Mouse (Mus musculus) kidney, postnatal 0 days (tissue): ENCODE data around the gene 2810004N23Rik. TPM values are rescaled to one million over a fixed set of nuclear protein-coding genes. Genes with fewer than 3 reads are reported as not detected.
A peak's percentile ranks its signal among the peaks of the same experiment; 100 is the strongest.

Source experiments
- ATAC-seq: fragments of 200-750 bp; cut with Nextera tagmentation; replicated peaks from 2 replicates; pipeline ENCODE4 v1.8.0; 2017; ENCODE audit warnings: low read depth, moderate number of reproducible peaks, moderate TSS enrichment, moderate library complexity; ENCODE audit not compliant: low FRiP score
- DNase-seq: peaks from one replicate; pipeline ENCODE4 v3.0.0-alpha.2; 2016; ENCODE audit warnings: low spot score
- H3K27ac ChIP-seq: fragments of 300-500 bp; sonication (generic); 2 replicates; pipeline ENCODE4 v1.5.1; 2014; ENCODE audit warnings: mild to moderate bottlenecking
- H3K27me3 ChIP-seq: fragments of 300-500 bp; sonication (generic); 2 replicates; pipeline ENCODE4 v1.6.1; 2014; ENCODE audit warnings: low read length, mixed read lengths; ENCODE audit not compliant: insufficient read depth
- H3K36me3 ChIP-seq: fragments of 300-500 bp; sonication (generic); 2 replicates; pipeline ENCODE4 v1.6.1; 2014; ENCODE audit warnings: low read length, mixed read lengths; ENCODE audit not compliant: insufficient read depth
- H3K4me1 ChIP-seq: fragments of 300-500 bp; sonication (generic); replicated peaks from 2 replicates; pipeline ENCODE4 v1.6.1; 2014; ENCODE audit warnings: antibody characterized with exemption, low read length, mixed read lengths; ENCODE audit not compliant: insufficient read depth
- H3K4me2 ChIP-seq: fragments of 300-500 bp; sonication (generic); 2 replicates; pipeline ENCODE4 v1.6.1; 2014; ENCODE audit warnings: mild to moderate bottlenecking, low read length, moderate library complexity, mixed read lengths
- H3K4me3 ChIP-seq: fragments of 300-500 bp; sonication (generic); replicated peaks from 2 replicates; pipeline ENCODE4 v1.5.1; 2014; ENCODE audit warnings: low read depth, low read length
- H3K9ac ChIP-seq: fragments of 300-500 bp; sonication (generic); 2 replicates; pipeline ENCODE4 v1.6.1; 2014; ENCODE audit warnings: low read depth, low read length
- H3K9me3 ChIP-seq: fragments of 300-500 bp; sonication (generic); replicated peaks from 2 replicates; pipeline ENCODE4 v1.6.1; 2016; ENCODE audit warnings: low read length, inconsistent platforms, mixed read lengths
- CTCF ChIP-seq: IDR thresholded peaks from 2 replicates; pipeline ENCODE4 v1.5.1; 2016; ENCODE audit warnings: antibody characterized with exemption, low read depth, mild to moderate bottlenecking, moderate library complexity
- WGBS: fragments of 180-500 bp; shearing (Covaris S2); extraction: QIAGEN DNeasy Blood & Tissue Kit; methylation state at CpG from one replicate; pipeline ENCODE4 v1.1.7; 2014; 5-methylcytosine and 5-hydroxymethylcytosine counted together
- polyA plus RNA-seq: library from polyadenylated mRNA; unstranded; fragments of >200 nt; fragmentation: Nextera tagmentation; extraction: Ambion mirVana; gene quantifications from 2 replicates; pipeline ENCODE4 v1.2.1, GENCODE M21; 2015

The 2810004N23Rik gene
- polyA plus RNA-seq, 1 experiment from 2014 or later, result 33.3 TPM

DNA sequence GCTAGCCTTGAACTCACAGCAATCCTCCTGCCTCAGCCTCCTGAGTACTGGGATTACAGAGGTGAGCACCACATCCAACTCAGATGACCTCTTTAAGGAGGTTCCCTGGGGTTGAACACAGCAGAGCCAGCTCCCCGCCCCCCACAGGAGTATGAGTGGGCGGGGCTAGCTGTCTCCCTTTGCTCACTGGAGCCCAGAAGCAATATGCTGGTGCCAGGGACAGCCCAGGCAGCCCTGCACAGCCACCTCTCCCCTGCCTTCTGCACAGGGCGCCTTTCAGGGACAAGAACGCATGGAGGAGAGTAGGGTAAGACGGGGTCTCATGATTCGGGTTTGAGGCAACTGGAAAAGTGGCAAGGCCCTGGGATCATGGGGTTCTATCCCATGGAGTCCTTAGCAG is 31.4 kb downstream of the 2810004N23Rik start:
- H3K27me3 ChIP-seq, result no peaks in the 10 kb centered on the region
- WGBS, result 77% methylated on average over 6 of the region's 6 CpGs
- no peaks in the 10 kb centered on the region for H3K9me3 ChIP-seq
- ATAC-seq (no peak), DNase-seq (no peak)
- no peak overlapping the region for H3K27ac ChIP-seq
- H3K4me2 ChIP-seq, result no peak overlapping the region
- H3K4me3 ChIP-seq, result no peak overlapping the region
- no peaks in the 10 kb centered on the region for H3K36me3 ChIP-seq
- H3K9ac ChIP-seq, result no peak overlapping the region
- TF ChIP-seq CTCF, result no peak
- H3K4me1 ChIP-seq, result peaks cover 5% of the 10 kb centered on the region; the same call in 1 of the 2 replicates

DNA sequence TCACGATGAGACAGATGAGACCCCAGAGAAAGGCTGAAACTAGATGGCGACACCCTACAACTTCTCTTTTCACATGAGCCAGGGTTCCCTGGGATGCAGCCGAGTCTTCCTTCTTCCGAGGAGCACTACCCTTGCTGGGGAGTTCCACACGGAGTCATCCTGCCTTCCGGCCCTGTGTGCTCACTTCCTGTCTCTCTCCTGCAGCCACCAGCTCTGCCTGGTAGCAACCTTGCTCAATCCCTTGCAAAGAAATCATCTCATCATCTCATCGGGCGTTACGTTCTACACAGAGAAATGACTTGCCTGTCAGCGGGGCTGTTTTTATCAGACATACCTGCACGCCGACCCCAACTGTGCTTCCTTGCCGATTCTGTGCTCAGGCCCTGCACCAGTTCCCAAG is 32.9 kb downstream of the 2810004N23Rik start:
- H3K4me3 ChIP-seq, result no peak overlapping the region
- no peaks in the 10 kb centered on the region for H3K9me3 ChIP-seq
- 75% methylated on average over 13 of the region's 13 CpGs for WGBS
- TF ChIP-seq CTCF, result no peak
- DNase-seq (no peak), ATAC-seq (no peak)
- H3K9ac ChIP-seq, result no peak overlapping the region
- no peak overlapping the region for H3K27ac ChIP-seq
- peaks cover 5% of the 10 kb centered on the region; the same call in 1 of the 2 replicates for H3K4me1 ChIP-seq
- H3K4me2 ChIP-seq, result no peak overlapping the region
- no peaks in the 10 kb centered on the region for H3K27me3 ChIP-seq
- H3K36me3 ChIP-seq, result no peaks in the 10 kb centered on the region

DNA sequence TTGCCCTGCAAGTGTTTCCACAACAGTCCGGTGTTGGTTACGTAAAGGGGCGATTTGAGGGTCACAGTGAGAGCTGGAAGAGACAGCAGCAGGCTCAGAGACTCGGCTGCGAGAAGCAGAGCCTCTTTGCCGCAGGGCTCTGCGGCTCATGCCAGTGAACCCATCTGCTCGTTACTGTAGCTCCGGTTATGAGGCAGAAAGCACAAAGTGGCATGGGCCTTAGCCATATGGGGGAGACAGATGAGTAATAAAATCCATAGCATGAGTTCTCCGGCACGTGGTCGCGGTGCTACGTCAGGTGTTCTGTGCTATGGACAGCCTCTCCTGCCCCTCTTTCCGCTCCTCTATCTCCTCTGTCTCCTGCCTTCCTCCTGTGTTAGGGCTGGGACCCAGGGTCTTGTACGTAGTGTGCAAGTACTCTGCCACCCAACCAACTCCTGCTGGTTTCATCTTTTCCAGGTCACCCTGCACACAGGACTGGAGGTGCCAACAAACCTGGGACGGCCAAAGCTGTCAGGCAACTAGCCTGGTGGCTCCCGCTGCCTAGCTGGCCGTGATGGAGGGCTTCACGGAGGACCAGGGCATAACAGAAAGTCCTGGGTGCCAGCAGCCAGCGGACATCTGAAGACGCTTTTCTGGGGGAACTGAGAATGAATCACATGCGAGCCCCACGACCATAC is 34.2 kb downstream of the 2810004N23Rik start:
- Histone ChIP-seq H3K9ac (no peak overlapping the region), H3K4me2 (no peak overlapping the region), H3K27ac (no peak overlapping the region), H3K36me3 (no peaks in the 10 kb centered on the region), H3K9me3 (no peaks in the 10 kb centered on the region), H3K4me3 (no peak overlapping the region), H3K27me3 (no peaks in the 10 kb centered on the region), H3K4me1 (peaks cover 5% of the 10 kb centered on the region; the same call in 1 of the 2 replicates)
- ATAC-seq (no peak), DNase-seq (no peak)
- 82% methylated on average over 24 of the region's 24 CpGs for WGBS
- no peak for TF ChIP-seq CTCF

DNA sequence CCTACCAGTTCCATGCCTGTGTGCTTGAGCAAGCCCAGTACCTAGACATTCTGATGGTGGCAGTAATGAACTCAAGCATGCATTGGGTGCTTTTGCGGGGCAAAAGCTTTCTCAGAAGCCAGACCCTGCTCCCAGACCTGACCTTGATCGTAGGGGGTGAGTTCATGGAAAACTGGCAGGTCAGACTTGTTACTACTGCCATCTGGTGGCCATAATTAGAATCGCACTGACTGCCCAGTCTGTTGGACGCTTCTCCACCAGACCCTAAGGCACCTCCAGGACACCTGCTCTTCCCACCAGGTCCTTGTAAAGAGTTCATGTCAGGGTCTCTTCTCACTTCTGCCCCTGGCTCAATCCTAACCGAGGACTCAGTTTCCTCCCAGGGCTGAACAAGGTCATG is 35.5 kb downstream of the 2810004N23Rik start:
- Histone ChIP-seq H3K4me1 (peaks cover 5% of the 10 kb centered on the region; the same call in 1 of the 2 replicates), H3K9me3 (no peaks in the 10 kb centered on the region), H3K27ac (peak overlapping the region; percentile 57), H3K4me2 (0 out of 2 replicates have a peak overlapping the region, but pooled peaks have one; percentile 28), H3K36me3 (no peaks in the 10 kb centered on the region), H3K27me3 (no peaks in the 10 kb centered on the region), H3K4me3 (no peak overlapping the region), H3K9ac (no peak overlapping the region)
- peak; percentile 91 for TF ChIP-seq CTCF
- no peak for ATAC-seq
- DNase-seq, result peak; percentile 83
- WGBS, result 2% methylated on average over 5 of the region's 5 CpGs

DNA sequence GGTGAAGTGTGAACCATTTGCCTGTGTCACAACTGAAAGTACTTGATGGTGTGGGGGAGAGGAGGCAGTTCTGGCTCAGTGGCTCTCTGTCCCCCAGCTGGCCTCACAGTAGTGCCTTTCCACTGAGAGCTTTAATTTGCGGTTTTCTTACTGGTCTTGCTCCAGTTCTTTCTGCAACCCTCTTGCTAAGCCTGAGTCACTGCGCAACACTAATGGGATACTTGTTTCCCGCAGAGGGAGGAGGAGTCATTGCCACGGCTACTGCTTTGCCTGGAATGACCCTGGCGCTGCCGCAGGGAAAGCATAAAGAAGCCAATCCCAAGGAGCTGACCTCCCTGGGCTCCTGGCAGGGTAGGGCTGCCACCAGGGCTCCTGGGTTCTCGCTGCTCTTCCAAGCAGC is 36.3 kb downstream of the 2810004N23Rik start:
- no peaks in the 10 kb centered on the region for H3K36me3 ChIP-seq
- H3K4me3 ChIP-seq, result no peak overlapping the region
- 18% methylated on average over 7 of the region's 7 CpGs for WGBS
- H3K27me3 ChIP-seq, result no peaks in the 10 kb centered on the region
- H3K4me2 ChIP-seq, result peak overlapping the region; percentile 28
- DNase-seq (peak; percentile 81), ATAC-seq (peak; percentile 62; the same call in 1 of the 2 replicates)
- TF ChIP-seq CTCF, result no peak
- H3K9me3 ChIP-seq, result no peaks in the 10 kb centered on the region
- H3K27ac ChIP-seq, result peak overlapping the region; percentile 57
- peaks cover 5% of the 10 kb centered on the region; the same call in 1 of the 2 replicates for H3K4me1 ChIP-seq
- no peak overlapping the region for H3K9ac ChIP-seq

DNA sequence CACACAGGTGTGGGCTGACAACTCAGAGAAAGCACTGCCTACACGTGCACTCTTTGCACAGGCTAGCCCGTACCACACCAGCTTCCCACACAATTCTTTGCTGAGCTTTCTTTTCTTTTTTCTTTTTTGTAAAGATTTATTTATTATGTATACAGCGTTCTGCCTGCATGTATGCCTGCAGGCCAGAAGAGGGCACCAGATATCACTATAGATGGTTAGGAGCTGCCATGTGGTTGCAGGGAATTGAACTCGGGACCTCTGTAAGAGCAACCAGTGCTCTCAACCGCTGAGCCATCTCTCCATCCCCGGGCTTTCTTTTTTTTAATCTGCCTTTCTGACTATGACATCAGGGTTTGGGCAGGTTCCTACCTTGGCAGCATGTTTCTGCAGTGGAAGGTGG is 39.4 kb downstream of the 2810004N23Rik start:
- Histone ChIP-seq H3K27me3 (no peaks in the 10 kb centered on the region), H3K4me3 (no peak overlapping the region), H3K9me3 (no peaks in the 10 kb centered on the region), H3K4me1 (peaks cover 5% of the 10 kb centered on the region), H3K4me2 (no peak overlapping the region), H3K36me3 (no peaks in the 10 kb centered on the region), H3K9ac (no peak overlapping the region), H3K27ac (no peak overlapping the region)
- WGBS, result 83% methylated on average over 6 of the region's 6 CpGs
- DNase-seq, result no peak
- TF ChIP-seq CTCF, result peak; percentile 50
- ATAC-seq, result no peak
